Mouse (Mus musculus) bone marrow macrophage, adult 2 months (primary cell): ENCODE measurements around the gene Kifc1.

Source experiments
- CTCF ChIP-seq: IDR thresholded peaks from 2 replicates; pipeline ENCODE4 v1.5.1; 2012; ENCODE audit warnings: low read depth, mild to moderate bottlenecking, low read length, moderate library complexity
- POLR2A ChIP-seq: IDR thresholded peaks from 2 replicates; pipeline ENCODE4 v1.6.1; 2012; ENCODE audit warnings: mild to moderate bottlenecking, low read depth, low read length, borderline replicate concordance

DNA sequence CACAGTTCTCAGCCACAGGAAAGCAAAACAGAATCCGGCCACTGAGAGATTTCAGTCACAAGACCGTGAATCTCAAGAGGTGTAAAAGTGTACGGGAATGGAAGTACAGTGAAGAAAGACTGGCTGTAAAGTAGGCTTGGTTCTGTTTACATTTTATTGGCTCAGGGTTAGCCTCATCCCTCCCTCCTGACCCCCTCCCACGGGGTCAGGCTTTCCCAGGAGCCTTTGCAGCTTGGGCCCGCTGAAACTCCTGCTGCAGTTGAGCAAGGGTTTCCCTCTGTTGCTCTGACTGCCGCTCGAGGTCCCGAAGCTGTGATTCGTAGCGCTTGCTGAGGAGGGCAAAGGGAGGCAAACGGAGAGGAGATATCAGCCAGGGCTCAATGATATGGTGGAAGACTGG, 48.3 kb upstream of the Kifc1 start:
- TF ChIP-seq POLR2A (no peak), CTCF (no peak)
